Mouse (Mus musculus): ENCODE results near the gene Tbc1d9. TPM values are rescaled to one million over a fixed set of nuclear protein-coding genes. Genes with fewer than 3 reads are reported as not detected.

Gene Tbc1d9
- total and polyA plus RNA-seq, 2 experiments, result 0.62 to 1.6 TPM

GRCm38 (mm10) chr8:83181851-83182482 is 16.8 kb downstream of the Tbc1d9 start:
- WGBS, result 68% methylated on average over 6 of the region's 6 CpGs

GRCm38 (mm10) chr8:83182784-83183183 is 17.6 kb downstream of the Tbc1d9 start:
- Histone ChIP-seq H3K4me1 (ENCODE audit: control insufficient read depth, insufficient read depth, low read length) (no peaks in the 10 kb centered on the region), H3K9ac (ENCODE audit: low read depth, low read length) (no peak overlapping the region), H3K36me3 (ENCODE audit: control insufficient read depth, insufficient read depth, low read length) (no peaks in the 10 kb centered on the region), H3K79me2 (ENCODE audit: control insufficient read depth, insufficient read depth, low read length) (no peaks in the 10 kb centered on the region), H3K27me3 (ENCODE audit: control insufficient read depth, insufficient read depth, low read length) (no peaks in the 10 kb centered on the region), H3K4me3 (ENCODE audit: insufficient read depth, low read depth, low read length) (no peak overlapping the region), H3K27ac (replicated peaks; ENCODE audit: insufficient read depth, low read depth, low read length) (no peak overlapping the region)
- WGBS, result 86% methylated on average over 5 of the region's 5 CpGs
- DNase-seq (ENCODE audit: extremely low read depth, low read depth, low spot score), result no peak
- TF ChIP-seq CTCF (IDR thresholded peaks at IDR 0.05; ENCODE audit: low read depth, low read length), result no peak
- TF ChIP-seq POLR2A (IDR thresholded peaks at IDR 0.05; ENCODE audit: extremely low read depth, insufficient read depth, low read length), result no peak

More at GRCm38 (mm10) chr8:83181851-83182482, 16.8 kb downstream of the Tbc1d9 start:
- Histone ChIP-seq H3K4me3 (ENCODE audit: insufficient read depth, low read depth, low read length) (no peak overlapping the region), H3K27ac (replicated peaks; ENCODE audit: insufficient read depth, low read depth, low read length) (no peak overlapping the region), H3K36me3 (ENCODE audit: control insufficient read depth, insufficient read depth, low read length) (no peaks in the 10 kb centered on the region), H3K79me2 (ENCODE audit: control insufficient read depth, insufficient read depth, low read length) (no peaks in the 10 kb centered on the region), H3K27me3 (ENCODE audit: control insufficient read depth, insufficient read depth, low read length) (no peaks in the 10 kb centered on the region), H3K4me1 (ENCODE audit: control insufficient read depth, insufficient read depth, low read length) (no peaks in the 10 kb centered on the region), H3K9ac (ENCODE audit: low read depth, low read length) (no peak overlapping the region)
- TF ChIP-seq CTCF (IDR thresholded peaks at IDR 0.05; ENCODE audit: low read depth, low read length), result no peak
- TF ChIP-seq POLR2A (IDR thresholded peaks at IDR 0.05; ENCODE audit: extremely low read depth, insufficient read depth, low read length), result no peak
- no peak for DNase-seq (ENCODE audit: extremely low read depth, low read depth, low spot score)

GRCm38 (mm10) chr8:83186376-83186775 is 21.2 kb downstream of the Tbc1d9 start:
- WGBS, result 66% methylated on average over 6 of the region's 6 CpGs
- no peaks in the 10 kb centered on the region for H3K4me1 ChIP-seq (ENCODE audit: control insufficient read depth, insufficient read depth, low read length)
- no peaks in the 10 kb centered on the region for H3K27me3 ChIP-seq (ENCODE audit: control insufficient read depth, insufficient read depth, low read length)
- TF ChIP-seq CTCF (IDR thresholded peaks at IDR 0.05; ENCODE audit: low read depth, low read length) (no peak), POLR2A (IDR thresholded peaks at IDR 0.05; ENCODE audit: extremely low read depth, insufficient read depth, low read length) (no peak)
- no peak for DNase-seq (ENCODE audit: extremely low read depth, low read depth, low spot score)
- H3K79me2 ChIP-seq (ENCODE audit: control insufficient read depth, insufficient read depth, low read length), result no peaks in the 10 kb centered on the region
- H3K27ac ChIP-seq (replicated peaks; ENCODE audit: insufficient read depth, low read depth, low read length), result no peak overlapping the region
- no peaks in the 10 kb centered on the region for H3K36me3 ChIP-seq (ENCODE audit: control insufficient read depth, insufficient read depth, low read length)
- no peak overlapping the region for H3K4me3 ChIP-seq (ENCODE audit: insufficient read depth, low read depth, low read length)
- H3K9ac ChIP-seq (ENCODE audit: low read depth, low read length), result no peak overlapping the region

- Histone ChIP-seq H3K36me3 (ENCODE audit: control insufficient read depth, insufficient read depth, low read length) (no peaks in the 10 kb centered on the region), H3K79me2 (ENCODE audit: control insufficient read depth, insufficient read depth, low read length) (no peaks in the 10 kb centered on the region), H3K9ac (ENCODE audit: low read depth, low read length) (no peak overlapping the region), H3K27ac (replicated peaks; ENCODE audit: insufficient read depth, low read depth, low read length) (no peak overlapping the region), H3K27me3 (ENCODE audit: control insufficient read depth, insufficient read depth, low read length) (no peaks in the 10 kb centered on the region), H3K4me3 (ENCODE audit: insufficient read depth, low read depth, low read length) (no peak overlapping the region), H3K4me1 (ENCODE audit: control insufficient read depth, insufficient read depth, low read length) (no peaks in the 10 kb centered on the region)
- no peak for TF ChIP-seq CTCF (IDR thresholded peaks at IDR 0.05; ENCODE audit: low read depth, low read length)
- WGBS, result 93% methylated on average over 10 of the region's 10 CpGs
- no peak for DNase-seq (ENCODE audit: extremely low read depth, low read depth, low spot score)
Measured at GRCm38 (mm10) chr8:83187363-83187962, 22.3 kb downstream of the Tbc1d9 start.

- H3K4me1 ChIP-seq (ENCODE audit: control insufficient read depth, insufficient read depth, low read length), result no peaks in the 10 kb centered on the region
- no peaks in the 10 kb centered on the region for H3K79me2 ChIP-seq (ENCODE audit: control insufficient read depth, insufficient read depth, low read length)
- WGBS, result 76% methylated on average over 4 of the region's 4 CpGs
- H3K36me3 ChIP-seq (ENCODE audit: control insufficient read depth, insufficient read depth, low read length), result no peaks in the 10 kb centered on the region
- no peak overlapping the region for H3K9ac ChIP-seq (ENCODE audit: low read depth, low read length)
- H3K27me3 ChIP-seq (ENCODE audit: control insufficient read depth, insufficient read depth, low read length), result no peaks in the 10 kb centered on the region
- H3K4me3 ChIP-seq (ENCODE audit: insufficient read depth, low read depth, low read length), result no peak overlapping the region
- H3K27ac ChIP-seq (replicated peaks; ENCODE audit: insufficient read depth, low read depth, low read length), result no peak overlapping the region
- no peak for DNase-seq (ENCODE audit: extremely low read depth, low read depth, low spot score)
- TF ChIP-seq CTCF (IDR thresholded peaks at IDR 0.05; ENCODE audit: low read depth, low read length) (no peak), POLR2A (IDR thresholded peaks at IDR 0.05; ENCODE audit: extremely low read depth, insufficient read depth, low read length) (no peak)
Measured at GRCm38 (mm10) chr8:83189538-83190095, 24.5 kb downstream of the Tbc1d9 start.

- no peaks in the 10 kb centered on the region for H3K36me3 ChIP-seq (ENCODE audit: control insufficient read depth, insufficient read depth, low read length)
- WGBS, result 87% methylated on average over 6 of the region's 6 CpGs
- H3K9ac ChIP-seq (ENCODE audit: low read depth, low read length), result no peak overlapping the region
Measured at GRCm38 (mm10) chr8:83196088-83196487, 30.9 kb downstream of the Tbc1d9 start.

More at GRCm38 (mm10) chr8:83196088-83196487, 30.9 kb downstream of the Tbc1d9 start:
- DNase-seq (ENCODE audit: extremely low read depth, low read depth, low spot score), result no peak
- Histone ChIP-seq H3K4me1 (ENCODE audit: control insufficient read depth, insufficient read depth, low read length) (no peaks in the 10 kb centered on the region), H3K79me2 (ENCODE audit: control insufficient read depth, insufficient read depth, low read length) (no peaks in the 10 kb centered on the region), H3K4me3 (ENCODE audit: insufficient read depth, low read depth, low read length) (no peak overlapping the region), H3K27ac (replicated peaks; ENCODE audit: insufficient read depth, low read depth, low read length) (no peak overlapping the region), H3K27me3 (ENCODE audit: control insufficient read depth, insufficient read depth, low read length) (no peaks in the 10 kb centered on the region)
- no peak for TF ChIP-seq CTCF (IDR thresholded peaks at IDR 0.05; ENCODE audit: low read depth, low read length)
- TF ChIP-seq POLR2A (IDR thresholded peaks at IDR 0.05; ENCODE audit: extremely low read depth, insufficient read depth, low read length), result no peak

All from liver, adult 2 months (tissue).